Mouse (Mus musculus) heart, embryonic 12.5 days (tissue): ENCODE measurements around the gene Gpha2. TPM values are rescaled to one million over a fixed set of nuclear protein-coding genes. Genes with fewer than 3 reads are reported as not detected.

ENCODE experiments used
- ATAC-seq: fragments of 200-750 bp; cut with Nextera tagmentation; 2 replicates; pipeline ENCODE4 v1.8.0; 2017; ENCODE audit warnings: moderate TSS enrichment, moderate library complexity; ENCODE audit not compliant: insufficient number of reproducible peaks, low FRiP score
- H3K27ac ChIP-seq: fragments of 300-500 bp; sonication (generic); 2 replicates; pipeline ENCODE4 v1.5.1; 2016; ENCODE audit warnings: mild to moderate bottlenecking, moderate library complexity; ENCODE audit not compliant: poor library complexity, severe bottlenecking
- H3K27me3 ChIP-seq: fragments of 300-500 bp; sonication (generic); replicated peaks from 2 replicates; pipeline ENCODE4 v1.6.1; 2016; ENCODE audit warnings: mild to moderate bottlenecking, moderate library complexity
- H3K36me3 ChIP-seq: fragments of 300-500 bp; sonication (generic); 2 replicates; pipeline ENCODE4 v1.6.1; 2016; ENCODE audit warnings: mild to moderate bottlenecking, moderate library complexity
- H3K4me1 ChIP-seq: fragments of 300-500 bp; sonication (generic); replicated peaks from 2 replicates; pipeline ENCODE4 v1.6.1; 2016; ENCODE audit warnings: mild to moderate bottlenecking
- H3K4me2 ChIP-seq: fragments of 300-500 bp; sonication (generic); 2 replicates; pipeline ENCODE4 v1.6.1; 2016; ENCODE audit warnings: mild to moderate bottlenecking, moderate library complexity
- H3K4me3 ChIP-seq: fragments of 300-500 bp; sonication (generic); 2 replicates; pipeline ENCODE4 v1.5.1; 2016; ENCODE audit warnings: mild to moderate bottlenecking
- H3K9ac ChIP-seq: fragments of 300-500 bp; sonication (generic); 2 replicates; pipeline ENCODE4 v1.6.1; 2016; ENCODE audit warnings: mild to moderate bottlenecking, moderate library complexity
- H3K9me3 ChIP-seq: fragments of 300-500 bp; sonication (generic); replicated peaks from 2 replicates; pipeline ENCODE4 v1.6.1; 2016; ENCODE audit warnings: mild to moderate bottlenecking, moderate library complexity
- WGBS: fragments of 180-500 bp; shearing (Covaris S2); methylation state at CpG from one replicate; pipeline ENCODE4 v1.1.7; 2016; 5-methylcytosine and 5-hydroxymethylcytosine counted together
- microRNA counts: library from miRNA; unstranded; fragments of <30 nt; microRNA quantifications from one replicate; lab custom pipeline; 2017
- microRNA-seq: library from miRNA; unstranded; fragments of <30 nt; microRNA quantifications from one replicate; pipeline ENCODE4, GENCODE M21; 2017
- polyA plus RNA-seq: library from polyadenylated mRNA; unstranded; fragments of >200 nt; fragmentation: Nextera tagmentation; extraction: Ambion mirVana; gene quantifications from 2 replicates; pipeline ENCODE4 v1.2.1, GENCODE M21; 2016

Gpha2 gene
- polyA plus RNA-seq, 1 experiment from 2014 or later, result not detected

GRCm38 (mm10) chr19:6273998-6274608 lies 47.9 kb downstream of the Gpha2 start:
- ATAC-seq, result no peak
- WGBS, result 86% methylated on average over 13 of the region's 13 CpGs
- Histone ChIP-seq H3K36me3 (no peaks in the 10 kb centered on the region), H3K27me3 (0 out of 2 replicates have a peak, but pooled peaks cover 7% of the 10 kb centered on the region), H3K4me3 (no peak overlapping the region), H3K4me1 (peaks cover 19% of the 10 kb centered on the region), H3K9me3 (no peaks in the 10 kb centered on the region), H3K9ac (no peak overlapping the region), H3K27ac (no peak overlapping the region), H3K4me2 (no peak overlapping the region)

GRCm38 (mm10) chr19:6275740-6276389 lies 49.7 kb downstream of the Gpha2 start:
- H3K9me3 ChIP-seq, result no peaks in the 10 kb centered on the region
- peak overlapping the region; percentile 72 for H3K27ac ChIP-seq
- 8% methylated on average over 15 of the region's 15 CpGs for WGBS
- no peak for ATAC-seq
- peaks cover under 1% of the 10 kb centered on the region for H3K36me3 ChIP-seq
- H3K27me3 ChIP-seq, result 0 out of 2 replicates have a peak, but pooled peaks cover 2% of the 10 kb centered on the region
- peak overlapping the region; percentile 89 for H3K4me2 ChIP-seq
- peak overlapping the region; percentile 73 for H3K9ac ChIP-seq
- peak overlapping the region; percentile 92 for H3K4me3 ChIP-seq
- peaks cover 37% of the 10 kb centered on the region for H3K4me1 ChIP-seq

- peak; percentile 94 for ATAC-seq
- Histone ChIP-seq H3K27ac (peak within 1 kb of the TSS; percentile 88), H3K27me3 (no peaks in the 10 kb centered on the region), H3K9me3 (no peaks in the 10 kb centered on the region), H3K36me3 (peaks cover 9% of the 10 kb centered on the region), H3K4me1 (peaks cover 45% of the 10 kb centered on the region), H3K4me2 (peak within 1 kb of the TSS; percentile 89), H3K4me3 (peak within 1 kb of the TSS; percentile 92), H3K9ac (peak within 1 kb of the TSS; percentile 95)
- WGBS, result under 1% methylated on average over 104 of the region's 106 CpGs
These were observed 50.5 kb downstream of the Gpha2 start, which contains the start of gene Ehd1 for GRCm38 (mm10) chr19:6276426-6277421. Gene Ehd1 (plus strand): TSS chr19:6276725.

MicroRNA genes within 50 kb of the gene (microRNA counts, 519-probe panel; counts per million panel counts)
- microRNA mmu-miR-192 (lab: Ali Mortazavi, UCI), result not detected

Small RNAs within 50 kb of the gene (microRNA-seq; reads per million reads assigned to microRNA genes)
- 58.9 reads per million, percentile 45 among the genes with 10 or more reads in this experiment for gene Mir192
- 50.2 reads per million, percentile 42 among the genes with 10 or more reads in this experiment for gene Mir194-2

Other genes starting within 250 kb of the Gpha2 start
- not detected in 2 replicates for gene Slc22a20, start 240.2 kb upstream of the Gpha2 start, polyA plus RNA-seq
- 8.2 and 8.4 TPM in 2 replicates for gene Capn1, start 210.5 kb upstream of the Gpha2 start, polyA plus RNA-seq
- 21.1 and 21.8 TPM in 2 replicates for gene Syvn1, start 179.8 kb upstream of the Gpha2 start, polyA plus RNA-seq
- gene Mrpl49, start 168.6 kb upstream of the Gpha2 start, polyA plus RNA-seq, result 58.5 and 64.4 TPM in 2 replicates
- gene Fau, start 168.5 kb upstream of the Gpha2 start, polyA plus RNA-seq, result 503 and 513 TPM in 2 replicates
- 23.9 and 24.9 TPM in 2 replicates for gene Znhit2, start 165.2 kb upstream of the Gpha2 start, polyA plus RNA-seq
- 8.4 and 9.2 TPM in 2 replicates for gene Tm7sf2, start 158.0 kb upstream of the Gpha2 start, polyA plus RNA-seq
- 45.1 and 50.2 TPM in 2 replicates for gene Vps51, start 149.1 kb upstream of the Gpha2 start, polyA plus RNA-seq
- not detected in 2 replicates for gene Tmem262, start 146.3 kb upstream of the Gpha2 start, polyA plus RNA-seq
- 1.2 and 1.3 TPM in 2 replicates for gene Gm28374, start 144.1 kb upstream of the Gpha2 start, polyA plus RNA-seq
- gene Zfpl1, start 141.4 kb upstream of the Gpha2 start, polyA plus RNA-seq, result 48.9 and 52.4 TPM in 2 replicates
- gene Cdca5, start 141.4 kb upstream of the Gpha2 start, polyA plus RNA-seq, result 27.4 and 27.7 TPM in 2 replicates
- 0.27 TPM in 1 of 2 replicates, not detected in the other for gene AC131692.1, start 132.0 kb upstream of the Gpha2 start, polyA plus RNA-seq
- gene Naaladl1, start 120.6 kb upstream of the Gpha2 start, polyA plus RNA-seq, result 0.22 TPM in 2 replicates
- gene Sac3d1, start 107.7 kb upstream of the Gpha2 start, polyA plus RNA-seq, result 35.2 and 35.9 TPM in 2 replicates
- gene Snx15, start 98.1 kb upstream of the Gpha2 start, polyA plus RNA-seq, result 20.9 and 21.2 TPM in 2 replicates
- 0.14 TPM in 1 of 2 replicates, not detected in the other for gene Batf2, start 85.4 kb upstream of the Gpha2 start, polyA plus RNA-seq
- gene Arl2, start 84.8 kb upstream of the Gpha2 start, polyA plus RNA-seq, result 71.5 and 73.9 TPM in 2 replicates
- not detected in 2 replicates for gene Majin, start 42.0 kb upstream of the Gpha2 start, polyA plus RNA-seq
- 29.8 and 31.0 TPM in 2 replicates for gene Ppp2r5b, start 9.5 kb downstream of the Gpha2 start, polyA plus RNA-seq
- gene Atg2a, start 15.3 kb downstream of the Gpha2 start, polyA plus RNA-seq, result 10.9 and 13.0 TPM in 2 replicates
- gene Ehd1, start 50.3 kb downstream of the Gpha2 start, polyA plus RNA-seq, result 87.0 and 88.7 TPM in 2 replicates
- gene Cdc42bpg, start 80.1 kb downstream of the Gpha2 start, polyA plus RNA-seq, result 0.34 and 0.44 TPM in 2 replicates
- 48.7 and 52.1 TPM in 2 replicates for gene Men1, start 108.6 kb downstream of the Gpha2 start, polyA plus RNA-seq
- 14.1 and 15.7 TPM in 2 replicates for gene Map4k2, start 114.8 kb downstream of the Gpha2 start, polyA plus RNA-seq
- gene Sf1, start 137.3 kb downstream of the Gpha2 start, polyA plus RNA-seq, result 127 and 130 TPM in 2 replicates
- gene Pygm, start 158.0 kb downstream of the Gpha2 start, polyA plus RNA-seq, result 224 and 234 TPM in 2 replicates
- 43.8 and 45.8 TPM in 2 replicates for gene Rasgrp2, start 173.0 kb downstream of the Gpha2 start, polyA plus RNA-seq
- gene Nrxn2, start 192.4 kb downstream of the Gpha2 start, polyA plus RNA-seq, result 0.26 and 0.52 TPM in 2 replicates